Mouse (Mus musculus) heart, adult 8-10 months (tissue): ENCODE measurements at regions not wholly inside any gene's neighbourhood (a gene's known extent, or its start where the extent isn't known, plus 50 kb on each side); places are given as distances from the start of the nearest gene placed in this dataset.
"Not testable (repeated sequence)": the region's sequence is repeated elsewhere in the genome, so short reads cannot be mapped to it uniquely, and the experiment has no call there.

Experiments used
- DNase-seq: peaks from one replicate; pipeline ENCODE4 v3.0.0; 2022; ENCODE audit warnings: low spot score

DNA sequence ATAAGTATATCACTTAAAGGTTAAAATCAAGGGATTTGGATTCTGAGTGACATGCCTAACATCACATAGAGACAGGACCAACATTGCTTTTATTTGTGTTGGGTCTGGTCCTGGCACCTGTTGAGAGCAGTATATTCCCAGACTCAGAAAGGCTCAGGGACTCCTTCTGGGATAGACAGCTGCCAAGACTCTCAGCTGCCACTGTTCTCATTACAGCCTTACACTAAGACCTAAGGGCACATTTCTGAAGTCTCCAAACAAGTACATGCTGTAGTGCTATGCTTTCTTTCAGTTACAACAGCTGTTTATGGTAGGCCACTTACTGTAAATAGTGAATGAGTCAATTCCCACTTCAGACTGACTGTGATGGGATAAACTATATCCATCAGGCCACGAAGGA is 77.7 kb upstream of the Fam13a start:
- no peak for DNase-seq

GRCm38 (mm10) chr6:59103936-59104335 is 79.6 kb upstream of the Fam13a start:
- DNase-seq: no peak

GRCm38 (mm10) chr6:59104496-59104895 is 80.1 kb upstream of the Fam13a start:
- no peak for DNase-seq

DNA sequence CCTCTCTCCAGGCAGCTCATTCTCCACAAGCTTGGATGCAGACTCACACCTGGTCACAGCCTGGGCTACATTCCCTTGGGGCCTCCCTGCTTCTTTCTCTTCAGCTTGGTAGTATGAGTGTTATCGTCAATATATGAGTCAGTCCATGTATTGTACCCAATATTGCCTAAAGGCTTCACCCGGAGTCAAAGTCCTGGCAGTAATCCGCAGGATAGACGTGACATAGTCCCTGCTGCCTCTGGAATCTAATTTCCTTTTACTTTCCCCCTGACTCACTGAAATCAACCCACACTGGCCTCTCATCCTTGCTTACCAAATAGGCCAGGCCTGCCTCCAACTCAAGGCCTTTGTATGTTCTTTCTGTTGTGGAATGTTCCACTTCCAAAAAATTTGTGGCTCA is 83.8 kb upstream of the Fam13a start:
- no peak for DNase-seq

GRCm38 (mm10) chr6:59132410-59132809 is 76.3 kb upstream of the Tigd2 start:
- DNase-seq: peak; percentile 3

DNA sequence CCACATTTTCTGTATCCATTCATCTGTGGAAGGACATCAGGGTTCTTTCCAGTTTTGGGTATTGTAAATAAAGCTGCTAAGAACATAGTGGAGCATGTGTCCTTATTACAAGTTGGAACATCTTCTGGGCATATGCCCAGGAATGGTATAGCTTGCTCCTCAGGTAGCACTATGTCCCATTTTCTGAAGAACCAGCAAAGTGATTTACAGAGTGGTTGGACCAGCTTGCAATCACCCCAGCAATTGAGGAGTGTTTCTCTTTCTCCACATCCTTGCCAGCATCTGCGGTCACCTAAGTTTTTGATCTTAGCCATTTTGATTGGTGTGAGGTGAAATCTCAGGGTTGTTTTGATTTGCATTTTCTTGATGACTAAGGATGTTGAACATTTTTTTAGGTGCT is 74.9 kb upstream of the Tigd2 start:
- DNase-seq: not testable (repeated sequence)

DNA sequence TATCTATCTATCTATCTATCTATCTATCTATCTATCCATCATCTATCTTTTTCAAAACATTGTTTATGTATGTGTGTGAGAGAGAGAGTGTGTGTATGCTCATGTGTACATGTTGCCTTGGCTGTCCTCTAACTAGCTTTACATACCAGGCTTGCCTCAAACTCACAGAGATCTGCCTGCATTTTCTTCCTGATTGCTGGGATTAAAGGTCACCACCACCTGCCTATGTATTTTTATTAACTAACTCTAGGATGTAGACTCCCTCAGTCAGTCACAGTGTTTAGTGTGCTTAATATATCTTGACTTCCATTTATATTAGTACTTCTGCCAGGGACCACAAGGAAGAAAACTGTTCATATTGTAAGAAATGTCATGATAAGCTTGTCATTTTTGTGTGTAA is 69.0 kb upstream of the Tigd2 start:
- no peak for DNase-seq

GRCm38 (mm10) chr6:59142050-59142449 is 66.6 kb upstream of the Tigd2 start:
- DNase-seq: no peak

- no peak for DNase-seq
Measured at GRCm38 (mm10) chr6:59147421-59147820, 61.2 kb upstream of the Tigd2 start.

- no peak for DNase-seq
Measured at GRCm38 (mm10) chr6:59155636-59156035, 53.0 kb upstream of the Tigd2 start.
